Comparison of ENCODE assay signal across 7 mouse cellular contexts in genomic region chr11:120048252-120048556, GRCm38 (mm10). TPM values are rescaled to one million over a fixed set of nuclear protein-coding genes. Genes with fewer than 3 reads are reported as not detected.
DNase-seq lines count a peak whose midpoint lies in the region; ATAC-seq and TF ChIP-seq lines count a peak whose summit lies in the region.

No protein-coding gene starts in this region.

- peak; percentile 41 for TF ChIP-seq CTCF in lung, postnatal 0 days (IDR thresholded peaks at IDR 0.05)

- H3K4me2 ChIP-seq in lung, postnatal 0 days (replicated peaks; ENCODE audit: low read depth, low read length) = no peak overlapping the region
- H3K4me2 ChIP-seq in embryonic facial prominence, embryonic 15.5 days (replicated peaks) = peak overlapping the region; percentile 96
- peak overlapping the region; percentile 98 for H3K4me2 ChIP-seq in neural tube, embryonic 12.5 days (replicated peaks)

- WGBS in lung, postnatal 0 days = 17% methylated on average over 23 of the region's 23 CpGs
- WGBS in embryonic facial prominence, embryonic 15.5 days = 4% methylated on average over 23 of the region's 23 CpGs
- WGBS in neural tube, embryonic 12.5 days = 2% methylated on average over 21 of the region's 23 CpGs

- no peak overlapping the region for H3K4me3 ChIP-seq in lung, postnatal 0 days (ENCODE audit: low read depth, low read length)
- H3K4me3 ChIP-seq in embryonic facial prominence, embryonic 15.5 days (replicated peaks) = peak overlapping the region; percentile 62
- H3K4me3 ChIP-seq in neural tube, embryonic 12.5 days = peak overlapping the region; percentile 64

- H3K4me1 ChIP-seq in lung, postnatal 0 days (ENCODE audit: insufficient read depth, low read depth, low read length) = peaks cover 8% of the 10 kb centered on the region; the same call in 1 of the 2 replicates
- peaks cover 45% of the 10 kb centered on the region for H3K4me1 ChIP-seq in embryonic facial prominence, embryonic 15.5 days
- H3K4me1 ChIP-seq in neural tube, embryonic 12.5 days = peaks cover 38% of the 10 kb centered on the region

- no peaks in the 10 kb centered on the region for H3K9me3 ChIP-seq in lung, postnatal 0 days (ENCODE audit: low read length)
- H3K9me3 ChIP-seq in embryonic facial prominence, embryonic 15.5 days (replicated peaks) = no peaks in the 10 kb centered on the region
- no peaks in the 10 kb centered on the region for H3K9me3 ChIP-seq in neural tube, embryonic 12.5 days

- peaks cover 22% of the 10 kb centered on the region for H3K27me3 ChIP-seq in lung, postnatal 0 days (replicated peaks; ENCODE audit: insufficient read depth, low read length)
- peaks cover 22% of the 10 kb centered on the region for H3K27me3 ChIP-seq in embryonic facial prominence, embryonic 15.5 days
- H3K27me3 ChIP-seq in neural tube, embryonic 12.5 days (replicated peaks) = peaks cover 36% of the 10 kb centered on the region

- TF ChIP-seq EP300 in lung, postnatal 0 days (IDR thresholded peaks at IDR 0.05) = no peak

- no peaks in the 10 kb centered on the region for H3K36me3 ChIP-seq in lung, postnatal 0 days (ENCODE audit: insufficient read depth, low read length)
- no peaks in the 10 kb centered on the region for H3K36me3 ChIP-seq in embryonic facial prominence, embryonic 15.5 days
- H3K36me3 ChIP-seq in neural tube, embryonic 12.5 days = no peaks in the 10 kb centered on the region

- DNase-seq in lung, postnatal 0 days (ENCODE audit: low spot score) = peak; percentile 11
- DNase-seq in lung, postnatal 10 days = no peak
- DNase-seq in layer of hippocampus, postnatal 10 days (ENCODE audit: low spot score in 2 of 2) = peak; percentile 65 to 77
- DNase-seq in gastrocnemius, postnatal 4 days (ENCODE audit: low spot score in 2 of 2) = no peak
- no peak for DNase-seq in ovary, adult 18-20 months (ENCODE audit: low spot score)

- no peak for ATAC-seq in lung, postnatal 0 days
- no peak for ATAC-seq in embryonic facial prominence, embryonic 15.5 days (ENCODE audit: insufficient number of reproducible peaks, low FRiP score, low TSS enrichment, low read depth)
- ATAC-seq in neural tube, embryonic 12.5 days (ENCODE audit: low FRiP score, low read depth) = no peak

- H3K9ac ChIP-seq in lung, postnatal 0 days (replicated peaks; ENCODE audit: low read depth) = no peak overlapping the region; the same call in 1 of the 2 replicates
- no peak overlapping the region for H3K9ac ChIP-seq in embryonic facial prominence, embryonic 15.5 days
- H3K9ac ChIP-seq in neural tube, embryonic 12.5 days = peak overlapping the region; percentile 83

- no peak overlapping the region for H3K27ac ChIP-seq in lung, postnatal 0 days (ENCODE audit: low read length)
- no peak overlapping the region for H3K27ac ChIP-seq in embryonic facial prominence, embryonic 15.5 days (replicated peaks)
- no peak overlapping the region for H3K27ac ChIP-seq in neural tube, embryonic 12.5 days

RNA-seq across cellular contexts. Expression of gene Aatk, which starts 1.2 kb away (rescaled TPM):
- polyA plus RNA-seq in lung, postnatal 0 days (2015; fragmentation: Nextera tagmentation; extraction: Ambion mirVana) = 1.4 and 1.7 TPM in 2 replicates
- polyA plus RNA-seq in embryonic facial prominence, embryonic 15.5 days (2015; fragmentation: Nextera tagmentation; extraction: Ambion mirVana) = 7.5 and 7.8 TPM in 2 replicates
- 100 to 1,000 TPM; 136 to 148 TPM for total RNA-seq in layer of hippocampus, postnatal 10 days (2021)
- 14.6 and 17.6 TPM in 2 replicates for polyA plus RNA-seq in neural tube, embryonic 12.5 days (2016; fragmentation: Nextera tagmentation; extraction: Ambion mirVana)
- 10 to 100 TPM; 25.9 to 29.2 TPM for total RNA-seq in gastrocnemius, postnatal 4 days (2021)

RNA-seq across cellular contexts. Expression of gene Cep131, which starts 38.4 kb away (rescaled TPM):
- polyA plus RNA-seq in lung, postnatal 0 days (2015; fragmentation: Nextera tagmentation; extraction: Ambion mirVana) = 7.6 and 9.6 TPM in 2 replicates
- polyA plus RNA-seq in embryonic facial prominence, embryonic 15.5 days (2015; fragmentation: Nextera tagmentation; extraction: Ambion mirVana) = 27.7 and 30.7 TPM in 2 replicates
- total RNA-seq in layer of hippocampus, postnatal 10 days (2021) = 10 to 100 TPM; 44.3 to 53.4 TPM
- polyA plus RNA-seq in neural tube, embryonic 12.5 days (2016; fragmentation: Nextera tagmentation; extraction: Ambion mirVana) = 41.3 and 43.6 TPM in 2 replicates
- total RNA-seq in gastrocnemius, postnatal 4 days (2021) = 10 to 100 TPM; 22.5 to 24.4 TPM

RNA-seq across cellular contexts. Expression of gene Tepsin, which starts 50.3 kb away (rescaled TPM):
- 8.2 TPM in 2 replicates for polyA plus RNA-seq in lung, postnatal 0 days (2015; fragmentation: Nextera tagmentation; extraction: Ambion mirVana)
- polyA plus RNA-seq in embryonic facial prominence, embryonic 15.5 days (2015; fragmentation: Nextera tagmentation; extraction: Ambion mirVana) = 16.5 and 20.8 TPM in 2 replicates
- 10 to 100 TPM; 19.3 to 19.7 TPM for total RNA-seq in layer of hippocampus, postnatal 10 days (2021)
- polyA plus RNA-seq in neural tube, embryonic 12.5 days (2016; fragmentation: Nextera tagmentation; extraction: Ambion mirVana) = 24.1 and 24.5 TPM in 2 replicates
- 1 to 10 TPM; 8.7 to 9.6 TPM for total RNA-seq in gastrocnemius, postnatal 4 days (2021)

RNA-seq across cellular contexts. Expression of gene Ndufaf8, which starts 50.5 kb away (rescaled TPM):
- 69.6 and 76.9 TPM in 2 replicates for polyA plus RNA-seq in lung, postnatal 0 days (2015; fragmentation: Nextera tagmentation; extraction: Ambion mirVana)
- 80.6 and 81.4 TPM in 2 replicates for polyA plus RNA-seq in embryonic facial prominence, embryonic 15.5 days (2015; fragmentation: Nextera tagmentation; extraction: Ambion mirVana)
- 10 to 100 TPM; 36.4 to 37.3 TPM for total RNA-seq in layer of hippocampus, postnatal 10 days (2021)
- polyA plus RNA-seq in neural tube, embryonic 12.5 days (2016; fragmentation: Nextera tagmentation; extraction: Ambion mirVana) = 48.9 and 56.4 TPM in 2 replicates
- 10 to 100 TPM; 44.2 to 44.3 TPM for total RNA-seq in gastrocnemius, postnatal 4 days (2021)

Comparison
In these comparisons a context has a peak if more than half of its experiments do, and no peak if none do; other contexts are left out.
1. DNase-seq: peak in lung, postnatal 0 days (single experiment) and layer of hippocampus, postnatal 10 days (2 of 2); none in lung, postnatal 10 days (single experiment), gastrocnemius, postnatal 4 days (0 of 2) and ovary, adult 18-20 months (single experiment).